Mouse (Mus musculus) gastrocnemius, postnatal 14 days (tissue): ENCODE data around the gene Cox20. TPM values are rescaled to one million over a fixed set of nuclear protein-coding genes. Genes with fewer than 3 reads are reported as not detected.

Source experiments
- DNase-seq: peaks from one replicate; pipeline ENCODE4 v3.0.0; 2021; ENCODE audit warnings: mixed read lengths
- intact Hi-C: fragments of 180-260 bp; cut with DNase I; formaldehyde crosslinking; loops from one replicate; pipeline ENCODE4 v1.15.1; 2025; ENCODE audit warnings: low total_unique reads
- total RNA-seq, 2 experiments: library from RNA; stranded (reverse); gene quantifications; 2 replicates each; pipeline ENCODE4 v1.2.3; 2021

The Cox20 gene
- total RNA-seq, 2 experiments from 2014 or later = 25.1 to 30.8 TPM

DNA sequence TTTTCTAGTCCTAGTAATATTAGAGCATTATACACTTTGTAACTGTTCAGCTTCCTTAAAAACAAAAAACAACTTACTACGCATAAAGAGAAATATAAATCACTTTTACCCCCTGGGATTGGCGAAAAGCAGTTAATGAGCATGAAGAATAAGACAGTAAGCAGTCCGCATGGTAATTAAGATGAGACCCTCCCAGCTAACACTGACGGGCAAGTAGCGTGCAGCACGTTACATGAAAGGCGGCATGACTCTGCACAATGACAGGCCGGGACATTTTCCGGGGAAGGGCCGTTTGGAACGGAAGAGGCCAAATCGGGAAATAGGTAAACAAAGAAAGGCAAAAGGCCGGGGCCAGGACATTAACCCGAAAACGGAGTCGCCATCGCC, 935 bp upstream of the Cox20 start:
- intact Hi-C loops = no loop called here
- no peak for DNase-seq

- intact Hi-C loops = no loop called here
- DNase-seq = no peak
Measured at GRCm38 (mm10) chr1:178319295-178320037, 536 bp downstream of the Cox20 start.

GRCm38 (mm10) chr1:178320038-178320722, 1.2 kb downstream of the Cox20 start:
- no peak for DNase-seq
- intact Hi-C loops = no loop called here

DNA sequence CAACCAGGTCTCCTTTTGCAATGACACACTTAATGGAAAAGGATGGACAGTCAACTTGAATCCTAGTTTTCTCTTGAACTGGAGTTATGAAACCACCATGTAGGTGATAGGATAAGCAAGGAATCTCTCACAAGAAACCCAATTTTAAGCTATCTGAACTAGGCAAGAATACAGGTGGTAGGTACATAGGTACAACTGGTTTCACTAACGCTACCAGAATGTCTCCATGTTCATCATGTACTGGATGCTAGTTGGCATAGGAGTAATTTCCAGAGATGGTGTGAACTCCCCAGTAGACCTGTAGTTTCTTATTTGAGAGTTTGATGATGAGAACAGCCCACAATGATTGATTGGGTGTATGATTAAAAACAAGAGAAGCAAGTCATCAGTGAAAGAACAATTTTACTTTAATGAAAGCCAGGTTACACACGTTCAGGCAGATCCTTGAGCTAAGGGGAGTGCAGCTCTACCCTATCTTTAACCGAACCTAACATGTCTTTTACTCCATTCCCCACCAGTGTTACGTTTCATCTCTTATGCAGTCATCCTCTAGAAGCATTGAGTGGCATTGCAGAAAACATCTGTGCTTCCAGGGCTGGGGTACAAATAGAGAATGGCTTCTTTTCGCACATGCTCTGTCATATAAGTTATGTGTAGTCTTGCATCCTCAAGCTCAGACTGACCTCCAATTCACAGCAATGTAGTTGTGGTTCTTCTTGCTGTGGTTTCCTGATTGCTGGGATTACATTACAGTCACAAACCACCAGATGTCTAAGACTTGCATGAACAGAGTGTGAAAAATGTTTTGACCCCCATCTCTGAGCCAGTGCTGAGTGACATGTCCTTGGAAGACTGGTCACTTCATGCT, 2.0 kb downstream of the Cox20 start:
- no peak for DNase-seq
- intact Hi-C loops = no loop called here

GRCm38 (mm10) chr1:178321730-178322357, 2.9 kb downstream of the Cox20 start:
- no peak for DNase-seq
- intact Hi-C loops = no loop called here

DNA sequence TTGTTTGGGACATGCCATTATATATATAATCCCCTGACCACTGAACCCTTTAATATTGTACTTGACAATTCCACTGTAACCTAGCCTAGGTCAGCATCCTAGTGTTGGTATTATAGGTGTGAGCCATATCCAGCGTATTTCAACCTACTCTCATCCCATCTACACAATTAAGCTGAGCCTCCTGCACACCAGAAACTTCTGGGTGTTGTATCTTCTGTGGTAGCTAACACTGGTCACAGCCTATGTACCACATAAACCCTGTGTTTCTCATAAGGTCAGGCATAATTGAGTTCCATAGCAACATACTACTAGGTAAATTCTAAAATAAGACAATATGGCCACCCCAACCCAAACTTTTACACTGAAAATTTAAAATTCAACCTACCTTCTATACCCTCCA, 4.3 kb downstream of the Cox20 start:
- intact Hi-C loops = no loop called here
- DNase-seq = no peak

DNA sequence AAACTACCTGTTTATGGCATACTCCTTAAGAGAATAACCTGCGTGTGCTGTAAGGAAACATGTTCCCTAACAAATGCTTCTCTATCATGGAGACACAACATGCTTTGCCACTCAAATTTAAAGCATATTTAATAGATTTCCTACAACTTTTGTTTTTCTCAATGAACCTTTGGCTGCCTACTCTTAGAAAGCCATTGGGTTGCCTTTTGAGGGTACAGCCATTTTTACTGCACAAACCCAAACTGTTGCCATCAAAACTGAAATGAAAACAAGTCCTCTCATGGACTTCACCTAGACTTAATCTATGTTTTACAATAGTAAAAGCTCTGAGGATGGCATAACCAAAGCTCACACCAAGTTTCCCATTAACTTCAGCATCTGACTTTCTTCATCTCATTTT, 5.6 kb downstream of the Cox20 start:
- intact Hi-C loops = no loop called here
- DNase-seq = no peak

GRCm38 (mm10) chr1:178326357-178326756, 7.4 kb downstream of the Cox20 start:
- DNase-seq = no peak
- intact Hi-C loops = no loop called here

DNA sequence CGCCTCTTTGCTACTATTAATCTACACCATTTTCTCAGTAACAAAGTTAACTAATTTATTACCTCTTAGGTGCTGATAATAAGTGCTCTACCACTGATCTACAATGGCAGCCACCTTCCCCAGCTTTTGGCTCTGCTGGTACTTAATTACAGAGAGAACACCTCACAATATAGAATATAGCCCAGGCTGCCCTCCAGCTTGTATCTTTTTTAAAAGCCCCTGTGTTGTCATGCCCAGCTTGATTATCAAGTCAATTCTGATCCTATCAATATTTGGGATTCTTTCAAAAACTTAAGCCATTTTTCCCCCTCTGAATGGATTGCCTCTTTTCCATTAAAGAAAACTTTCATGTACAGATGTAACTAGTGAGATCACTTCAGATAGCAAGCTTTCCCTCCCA, 8.0 kb downstream of the Cox20 start:
- DNase-seq = no peak
- intact Hi-C loops = no loop called here

GRCm38 (mm10) chr1:178329017-178329416, 10.1 kb downstream of the Cox20 start:
- no peak for DNase-seq
- intact Hi-C loops = no loop called here

DNA sequence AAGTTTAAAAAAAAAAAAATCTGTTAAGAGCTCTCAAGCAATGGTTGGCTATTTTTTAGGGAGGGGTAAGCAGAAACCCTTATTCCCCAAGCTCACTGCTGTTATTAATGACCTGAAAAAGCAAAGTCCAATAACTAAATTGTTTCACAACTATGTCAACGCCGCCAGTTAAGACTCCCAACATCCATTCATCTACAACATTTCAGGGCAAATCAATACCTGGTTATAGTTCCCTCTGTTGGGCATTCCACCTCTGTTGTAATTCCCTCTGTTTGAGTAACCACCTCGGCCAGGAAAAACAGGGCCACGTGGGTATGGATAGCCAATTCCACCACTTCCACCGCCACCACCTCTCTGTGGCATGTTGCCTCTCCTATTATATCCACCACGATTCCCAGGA, 11.0 kb downstream of the Cox20 start:
- no peak for DNase-seq
- intact Hi-C loops = no loop called here

DNA sequence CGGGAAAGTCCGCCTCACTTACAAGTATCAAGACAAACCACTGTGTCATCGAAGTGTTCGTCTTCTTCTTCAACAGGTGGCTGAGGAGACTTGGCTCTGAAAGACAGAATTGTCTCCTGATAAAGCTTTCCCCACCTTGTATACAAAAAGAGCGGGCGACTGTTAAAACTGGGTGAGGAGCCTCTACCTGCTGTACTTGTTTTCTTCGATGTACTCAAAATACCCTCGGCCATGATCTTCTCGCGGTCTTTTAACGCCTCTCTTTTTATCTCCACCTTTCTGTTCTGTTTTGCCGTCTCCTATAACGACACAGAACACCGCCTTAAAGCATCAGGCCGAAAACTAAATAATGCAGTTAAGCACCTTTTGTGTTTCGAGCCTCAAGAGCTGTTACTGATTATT, 16.9 kb downstream of the Cox20 start:
- DNase-seq = no peak

GRCm38 (mm10) chr1:178336289-178336775, 17.4 kb downstream of the Cox20 start:
- intact Hi-C loops = no loop called here

More for the DNA sequence above, 16.9 kb downstream of the Cox20 start:
- intact Hi-C loops = no loop called here

DNA sequence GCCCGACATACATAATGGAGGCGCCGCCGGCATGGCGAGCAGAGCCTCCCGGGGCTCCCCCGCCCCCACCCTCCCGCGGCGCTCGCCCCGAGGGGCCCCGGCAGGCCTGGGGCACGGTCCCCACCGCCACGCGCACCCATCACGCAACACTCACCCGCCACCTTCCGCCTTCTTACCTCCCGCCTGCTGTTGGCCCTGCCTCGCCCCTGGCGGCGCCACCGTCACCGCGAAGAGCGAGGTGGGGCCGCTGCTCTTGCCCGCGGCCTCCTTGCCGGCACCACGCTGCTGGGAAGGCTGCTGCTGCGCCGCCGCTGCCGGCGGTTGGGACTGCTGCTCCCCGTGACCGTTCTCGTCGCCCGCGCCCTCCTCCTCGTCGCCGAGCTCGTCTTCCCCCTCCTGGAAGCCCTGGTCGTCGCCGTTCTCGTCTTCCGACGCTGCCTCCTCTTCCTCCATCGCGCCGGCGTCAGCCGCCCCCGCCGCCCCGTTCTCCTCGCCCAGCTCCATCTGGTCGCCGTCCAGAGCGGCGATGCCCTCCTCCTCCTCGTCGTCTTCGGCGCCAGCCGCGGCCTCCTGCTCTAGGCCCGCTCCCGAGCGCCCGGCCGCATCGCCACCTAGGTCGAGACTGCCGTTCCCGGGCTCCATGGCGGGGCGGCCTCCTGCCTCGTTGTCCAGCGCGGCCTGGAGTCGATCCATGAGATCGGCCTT, 18.0 kb downstream of the Cox20 start:
- peak; percentile 55 for DNase-seq
- intact Hi-C loops = no loop called here

More at GRCm38 (mm10) chr1:178336289-178336775, 17.4 kb downstream of the Cox20 start:
- peak; percentile 97 for DNase-seq

GRCm38 (mm10) chr1:178337551-178338317, 18.8 kb downstream of the Cox20 start, which contains the start of gene Hnrnpu:
TSS of gene Hnrnpu (minus strand) at chr1:178337797.
- DNase-seq = peak; percentile 97

GRCm38 (mm10) chr1:178338318-178338641, 19.4 kb downstream of the Cox20 start:
- intact Hi-C loops = no loop called here
- no peak for DNase-seq

More at GRCm38 (mm10) chr1:178337551-178338317, 18.8 kb downstream of the Cox20 start, which contains the start of gene Hnrnpu:
- intact Hi-C loops = no loop called here

- no peak for DNase-seq
- intact Hi-C loops = no loop called here
Measured at GRCm38 (mm10) chr1:178340213-178340612, 21.3 kb downstream of the Cox20 start.

- DNase-seq = no peak
- intact Hi-C loops = no loop called here
Measured at GRCm38 (mm10) chr1:178341435-178341834, 22.5 kb downstream of the Cox20 start.
